17 mouse cellular contexts compared by ENCODE assay signal in genomic region chr13:106823875-106824191, GRCm38 (mm10).
"Had no signal": no experiment of that assay in that cellular context is flagged by ENCODE, and none has a peak within 500 bp of the region (broad histone marks: within the 10 kb centered on the region; RNA-seq: fewer than 3 reads in every experiment).

No protein-coding gene starts in this region.

- DNase-seq: liver, postnatal 0 days; lung, adult 2 months; lung, postnatal 14 days; lung, postnatal 36 days; right cerebral cortex, postnatal 14 days; thymus, adult 2 months; thymus, postnatal 25 days; thymus, postnatal 4 days had no signal

- H3K4me2 ChIP-seq: lung, embryonic 15.5 days; midbrain, embryonic 12.5 days; midbrain, embryonic 15.5 days; neural tube, embryonic 12.5 days; stomach, embryonic 15.5 days had no signal

- H3K9ac ChIP-seq: liver, postnatal 0 days; lung, embryonic 15.5 days; midbrain, embryonic 12.5 days; midbrain, embryonic 15.5 days; neural tube, embryonic 12.5 days; stomach, embryonic 15.5 days had no signal

- H3K4me1 ChIP-seq: lung, embryonic 15.5 days; midbrain, embryonic 12.5 days; midbrain, embryonic 15.5 days; neural tube, embryonic 12.5 days; stomach, embryonic 15.5 days had no signal

- H3K9me3 ChIP-seq: lung, embryonic 15.5 days; midbrain, embryonic 12.5 days; midbrain, embryonic 15.5 days; neural tube, embryonic 12.5 days; stomach, embryonic 15.5 days had no signal

- ATAC-seq: liver, postnatal 0 days; lung, postnatal 0 days had no signal

- H3K27ac ChIP-seq: lung, embryonic 15.5 days; macrophage; midbrain, embryonic 12.5 days; midbrain, embryonic 15.5 days; neural tube, embryonic 12.5 days; stomach, embryonic 15.5 days; stomach, postnatal 0 days had no signal

- H3K27me3 ChIP-seq: lung, embryonic 15.5 days; megakaryocyte, embryonic 14.5 days; midbrain, embryonic 12.5 days; midbrain, embryonic 15.5 days; neural tube, embryonic 12.5 days; stomach, embryonic 15.5 days had no signal

- H3K36me3 ChIP-seq: midbrain, embryonic 15.5 days; neural tube, embryonic 12.5 days; stomach, embryonic 15.5 days had no signal

- H3K4me3 ChIP-seq: lung, embryonic 15.5 days; megakaryocyte, embryonic 14.5 days; midbrain, embryonic 12.5 days; midbrain, embryonic 15.5 days; neural tube, embryonic 12.5 days; stomach, embryonic 15.5 days had no signal
